Mouse (Mus musculus) heart, embryonic 14.5 days (tissue): ENCODE results near the gene Rab2b. TPM values are rescaled to one million over a fixed set of nuclear protein-coding genes. Genes with fewer than 3 reads are reported as not detected.
A peak's percentile ranks its signal among the peaks of the same experiment; 100 is the strongest.

ENCODE experiments used
- ATAC-seq: fragments of 200-750 bp; cut with Nextera tagmentation; 2 replicates; pipeline ENCODE4 v1.8.0; 2017; ENCODE audit warnings: low read depth, moderate TSS enrichment; ENCODE audit not compliant: insufficient number of reproducible peaks, insufficient read depth, low FRiP score
- H3K27ac ChIP-seq, 2 experiments: fragments of 200-500 bp in 1 of 2; fragments of 300-500 bp in 1 of 2; sonication (generic) in 1 of 2; replicated peaks in 1 of 2; 2 replicates each; pipeline ENCODE4 v1.5.1; 2012 to 2014; ENCODE audit warnings: low read depth in 2 of 2, low read length in 2 of 2, control low read depth in 1 of 2, mild to moderate bottlenecking in 1 of 2, mixed read lengths in 1 of 2; ENCODE audit not compliant: control insufficient read depth in 1 of 2, insufficient read depth in 1 of 2
- H3K27me3 ChIP-seq: fragments of 300-500 bp; sonication (generic); 2 replicates; pipeline ENCODE4 v1.6.1; 2014; ENCODE audit warnings: mild to moderate bottlenecking, low read length, control low read depth; ENCODE audit not compliant: control insufficient read depth, insufficient read depth
- H3K36me3 ChIP-seq: fragments of 300-500 bp; sonication (generic); 2 replicates; pipeline ENCODE4 v1.6.1; 2014; ENCODE audit warnings: mild to moderate bottlenecking, control low read depth, low read length, mixed read lengths; ENCODE audit not compliant: control insufficient read depth, insufficient read depth
- H3K4me1 ChIP-seq, 2 experiments: fragments of 200-500 bp in 1 of 2; fragments of 300-500 bp in 1 of 2; sonication (generic) in 1 of 2; 2 replicates each; pipeline ENCODE4 v1.6.1; 2012 to 2014; ENCODE audit warnings: low read length in 2 of 2, control low read depth in 1 of 2, mixed read lengths in 1 of 2; ENCODE audit not compliant: control insufficient read depth in 2 of 2, insufficient read depth in 2 of 2
- H3K4me2 ChIP-seq: fragments of 300-500 bp; sonication (generic); 2 replicates; pipeline ENCODE4 v1.6.1; 2014; ENCODE audit warnings: mild to moderate bottlenecking, low read length
- H3K4me3 ChIP-seq, 2 experiments: fragments of 200-500 bp in 1 of 2; fragments of 300-500 bp in 1 of 2; sonication (generic) in 1 of 2; 2 replicates each; pipeline ENCODE4 v1.5.1; 2012 to 2014; ENCODE audit warnings: low read length in 2 of 2, mild to moderate bottlenecking in 2 of 2, control low read depth in 1 of 2, low read depth in 1 of 2, moderate library complexity in 1 of 2; ENCODE audit not compliant: control insufficient read depth in 1 of 2, insufficient read depth in 1 of 2
- H3K9ac ChIP-seq: fragments of 300-500 bp; sonication (generic); 2 replicates; pipeline ENCODE4 v1.6.1; 2014; ENCODE audit warnings: mild to moderate bottlenecking, low read length
- H3K9me3 ChIP-seq: fragments of 300-500 bp; sonication (generic); 2 replicates; pipeline ENCODE4 v1.6.1; 2016; ENCODE audit warnings: low read length, control low read depth; ENCODE audit not compliant: control insufficient read depth
- WGBS: fragments of 180-500 bp; shearing (Covaris S2); extraction: QIAGEN DNeasy Blood & Tissue Kit; methylation state at CpG from one replicate; pipeline ENCODE4 v1.1.7; 2014; 5-methylcytosine and 5-hydroxymethylcytosine counted together
- polyA plus RNA-seq: library from polyadenylated mRNA; unstranded; fragments of >200 nt; fragmentation: Nextera tagmentation; extraction: Ambion mirVana; gene quantifications from 2 replicates; pipeline ENCODE4 v1.2.1, GENCODE M21; 2014

The Rab2b gene
- polyA plus RNA-seq, 1 experiment from 2014 or later: 16.8 TPM

- H3K27me3 ChIP-seq: no peaks in the 10 kb centered on the region
- H3K4me1 ChIP-seq: no peaks in the 10 kb centered on the region
- WGBS: 55% methylated on average over 3 of the region's 3 CpGs
- no peak overlapping the region for H3K4me2 ChIP-seq
- no peak for ATAC-seq
- no peaks in the 10 kb centered on the region for H3K9me3 ChIP-seq
- peaks cover 38% of the 10 kb centered on the region for H3K36me3 ChIP-seq
- no peak overlapping the region for H3K4me3 ChIP-seq
- no peak overlapping the region for H3K27ac ChIP-seq
- H3K9ac ChIP-seq: no peak overlapping the region
Measured at GRCm38 (mm10) chr14:52272781-52273180, 6.6 kb downstream of the Rab2b start.

GRCm38 (mm10) chr14:52257484-52258213, 21.7 kb downstream of the Rab2b start, which contains the start of gene Chd8:
TSS of gene Chd8 (minus strand) at chr14:52257780.
- H3K9ac ChIP-seq: peak within 1 kb of the TSS; percentile 89
- H3K4me2 ChIP-seq: peak within 1 kb of the TSS; percentile 83
- peaks cover 10% of the 10 kb centered on the region for H3K36me3 ChIP-seq
- peak; percentile 100 for ATAC-seq
- H3K4me1 ChIP-seq: peaks cover 3 to 10% of the 10 kb centered on the region in 2 experiments; a peak in 2 of 4 replicates
- WGBS: under 1% methylated on average over 54 of the region's 54 CpGs
- H3K27me3 ChIP-seq: no peaks in the 10 kb centered on the region
- H3K4me3 ChIP-seq: peak within 1 kb of the TSS; percentile 87 to 88
- peak within 1 kb of the TSS; percentile 83 to 89 for H3K27ac ChIP-seq
- H3K9me3 ChIP-seq: no peaks in the 10 kb centered on the region

GRCm38 (mm10) chr14:52256311-52257175, 22.8 kb downstream of the Rab2b start:
- Histone ChIP-seq H3K27me3 (no peaks in the 10 kb centered on the region), H3K27ac (peak overlapping the region; percentile 83 to 89), H3K4me1 (peaks cover 3 to 10% of the 10 kb centered on the region in 2 experiments; a peak in 2 of 4 replicates), H3K9me3 (no peaks in the 10 kb centered on the region), H3K36me3 (no peaks in the 10 kb centered on the region), H3K4me3 (peak overlapping the region; percentile 87 to 88), H3K4me2 (peak overlapping the region; percentile 83), H3K9ac (peak overlapping the region; percentile 89)
- 7% methylated on average over 18 of the region's 18 CpGs for WGBS
- no peak for ATAC-seq

GRCm38 (mm10) chr14:52246129-52246528, 33.2 kb downstream of the Rab2b start:
- no peaks in the 10 kb centered on the region for H3K36me3 ChIP-seq
- no peak overlapping the region for H3K9ac ChIP-seq
- H3K4me3 ChIP-seq: no peak overlapping the region
- H3K9me3 ChIP-seq: no peaks in the 10 kb centered on the region
- no peak for ATAC-seq
- no peak overlapping the region for H3K4me2 ChIP-seq
- peaks cover 5 to 8% of the 10 kb centered on the region in 2 experiments for H3K4me1 ChIP-seq
- H3K27ac ChIP-seq: no peak overlapping the region
- WGBS: 71% methylated on average over 4 of the region's 4 CpGs
- no peaks in the 10 kb centered on the region for H3K27me3 ChIP-seq

GRCm38 (mm10) chr14:52244690-52245042, 34.7 kb downstream of the Rab2b start:
- Histone ChIP-seq H3K27ac (peak overlapping the region; percentile 69 to 72), H3K36me3 (no peaks in the 10 kb centered on the region), H3K27me3 (no peaks in the 10 kb centered on the region), H3K4me2 (peak overlapping the region; percentile 91), H3K9ac (peak overlapping the region; percentile 82), H3K4me1 (peaks cover 5 to 8% of the 10 kb centered on the region in 2 experiments), H3K9me3 (no peaks in the 10 kb centered on the region), H3K4me3 (peak overlapping the region; percentile 59 to 60)
- ATAC-seq: no peak; the same call in 1 of the 2 replicates
- 11% methylated on average over 7 of the region's 7 CpGs for WGBS

- no peaks in the 10 kb centered on the region for H3K27me3 ChIP-seq
- peak overlapping the region; percentile 82 for H3K9ac ChIP-seq
- WGBS: under 1% methylated on average over 32 of the region's 32 CpGs
- H3K36me3 ChIP-seq: no peaks in the 10 kb centered on the region
- peak; percentile 98 for ATAC-seq
- H3K4me1 ChIP-seq: peaks cover 5 to 8% of the 10 kb centered on the region in 2 experiments
- peak overlapping the region; percentile 91 for H3K4me2 ChIP-seq
- peak overlapping the region; percentile 60 to 66 for H3K4me3 ChIP-seq
- peak overlapping the region; percentile 69 to 72; a peak in 3 of 4 replicates for H3K27ac ChIP-seq
- no peaks in the 10 kb centered on the region for H3K9me3 ChIP-seq
Measured at GRCm38 (mm10) chr14:52244041-52244689, 35.2 kb downstream of the Rab2b start.

GRCm38 (mm10) chr14:52236216-52236615, 43.1 kb downstream of the Rab2b start:
- Histone ChIP-seq H3K4me2 (no peak overlapping the region), H3K27me3 (no peaks in the 10 kb centered on the region), H3K36me3 (peaks cover 63% of the 10 kb centered on the region), H3K27ac (no peak overlapping the region), H3K9me3 (no peaks in the 10 kb centered on the region), H3K4me3 (no peak overlapping the region), H3K9ac (no peak overlapping the region), H3K4me1 (no peaks in the 10 kb centered on the region)
- WGBS: 85% methylated on average over 1 of the region's 1 CpGs
- ATAC-seq: no peak
